Mouse (Mus musculus) MN1 (cell line): Measurements from ENCODE around the gene Btla.

Experiments used
- DNase-seq: peaks from one replicate; pipeline ENCODE4 v3.0.0-alpha.2; 2016; ENCODE audit warnings: low spot score

Gene Btla

DNA sequence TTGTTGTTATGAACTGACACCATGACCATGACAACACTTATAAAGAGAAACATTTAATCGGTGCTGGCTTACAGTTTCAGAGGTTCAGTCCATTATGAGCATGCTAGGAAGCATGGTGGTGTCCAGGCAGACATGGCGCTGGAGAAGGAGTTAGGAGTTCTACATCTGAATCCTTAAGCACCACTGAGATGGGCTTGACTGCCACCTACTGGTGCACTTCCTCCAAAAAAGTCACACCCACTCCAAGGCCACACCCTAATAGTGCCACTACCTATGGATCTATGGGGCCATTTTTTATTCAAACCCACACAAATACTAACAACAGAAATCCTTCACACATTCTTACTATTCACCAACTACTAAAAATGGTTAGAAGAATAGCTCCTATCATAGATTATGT is 35.5 kb downstream of the Btla start:
- DNase-seq = no peak

DNA sequence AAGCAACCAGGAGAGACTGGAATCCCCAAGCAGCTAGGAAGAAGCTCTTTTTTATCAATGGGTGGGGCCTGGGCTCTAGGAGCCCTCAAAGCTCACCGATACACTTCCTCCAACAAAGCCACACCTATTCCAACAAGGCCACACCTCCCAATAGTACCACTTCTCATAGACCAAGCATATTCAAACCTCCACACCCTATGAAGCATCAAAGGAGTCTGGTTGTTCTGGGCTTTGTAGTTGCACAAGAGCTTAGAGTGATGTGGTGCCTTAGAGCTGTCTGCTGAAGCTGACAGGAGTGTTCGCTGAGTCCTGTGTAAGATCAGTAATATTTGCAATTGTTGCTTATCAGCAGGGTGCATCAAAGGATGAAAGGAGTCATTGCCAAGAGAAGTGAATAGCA is 37.2 kb downstream of the Btla start:
- DNase-seq = no peak

DNA sequence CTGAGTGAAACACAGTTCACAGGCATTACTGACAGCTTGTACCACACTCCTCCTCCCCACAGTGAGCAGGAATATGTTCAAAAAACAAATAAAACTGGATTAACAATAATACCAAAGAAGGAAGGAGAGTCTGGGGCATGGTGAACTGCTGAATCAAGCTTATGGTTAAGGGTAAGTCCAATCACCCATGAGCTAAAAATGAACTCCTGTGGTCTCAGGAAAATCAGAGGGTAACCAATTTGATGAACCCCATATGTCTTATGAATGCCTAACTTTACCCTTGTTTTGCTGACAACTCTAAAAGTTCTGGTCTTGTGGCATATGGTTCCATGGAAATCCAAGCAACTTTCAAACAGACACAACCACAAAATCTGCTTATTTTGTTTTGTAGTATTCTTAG is 37.9 kb downstream of the Btla start:
- no peak for DNase-seq

DNA sequence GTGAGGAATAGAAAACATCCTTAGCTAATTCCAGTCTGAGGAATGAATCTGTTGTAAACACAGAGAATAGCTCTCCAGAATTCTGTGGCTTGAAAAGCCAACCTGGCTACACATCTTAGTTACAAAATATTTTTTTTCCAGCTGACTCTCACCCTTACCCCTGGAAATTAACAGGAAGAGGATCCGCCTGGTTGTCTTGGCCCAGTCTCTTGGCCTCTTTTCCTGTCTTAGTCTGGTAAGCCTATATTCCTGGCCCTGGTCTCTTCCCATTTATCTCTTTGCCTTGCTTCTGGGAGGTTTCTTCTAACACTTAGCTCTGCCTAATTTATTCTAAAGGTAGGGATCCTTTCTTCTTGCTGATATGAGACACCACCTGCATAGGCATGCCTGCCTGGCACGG is 45.8 kb downstream of the Btla start:
- no peak for DNase-seq

DNA sequence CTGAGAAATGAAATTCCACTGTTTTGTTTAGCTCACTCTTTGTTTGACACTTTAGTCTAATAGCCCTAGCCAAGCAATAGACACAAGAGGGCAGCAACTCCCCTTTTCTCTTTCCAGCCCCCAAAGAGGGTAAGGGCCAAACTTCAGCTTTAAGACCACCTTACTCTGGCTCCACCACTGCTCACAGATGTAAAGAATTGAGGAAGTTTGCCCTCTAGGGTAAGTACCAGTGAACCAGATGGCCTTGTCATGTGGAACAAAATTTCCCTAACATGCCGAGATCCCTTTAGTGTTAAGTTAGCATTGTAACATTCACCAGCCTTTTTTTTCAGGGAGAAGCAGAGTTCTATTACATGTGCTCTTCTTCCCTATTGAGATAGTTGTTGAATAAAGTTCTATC is 59.0 kb downstream of the Btla start:
- DNase-seq = no peak

DNA sequence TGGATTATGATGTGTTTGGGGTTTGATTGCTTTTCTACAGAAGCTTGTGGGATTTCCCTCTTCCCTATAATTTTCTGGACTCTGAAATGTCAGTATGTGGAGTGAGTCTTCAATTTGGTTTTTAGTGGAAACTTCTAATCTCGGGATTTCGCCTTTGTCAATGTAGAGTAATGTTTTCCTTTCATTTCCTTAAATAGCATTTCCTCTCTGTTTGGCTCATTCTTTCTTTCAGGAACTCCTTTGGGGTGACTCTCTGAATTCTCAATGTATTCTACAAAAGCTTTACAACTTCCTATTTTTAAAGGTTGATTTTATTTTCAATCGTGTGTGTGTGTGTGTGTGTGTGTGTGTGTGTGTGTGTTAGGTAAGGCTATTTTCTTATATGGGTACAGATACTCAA is 73.7 kb downstream of the Btla start:
- no peak for DNase-seq
